Mouse (Mus musculus): ENCODE measurements around the gene Fam53b. TPM values are rescaled to one million over a fixed set of nuclear protein-coding genes. Genes with fewer than 3 reads are reported as not detected.
"Not testable (repeated sequence)": the region's sequence is repeated elsewhere in the genome, so short reads cannot be mapped to it uniquely, and the experiment has no call there.

Fam53b gene
- total RNA-seq, 2 experiments from 2014 or later = 42.3 to 54.8 TPM

- no peak for TF ChIP-seq CTCF (conservative IDR thresholded peaks at IDR 0.05)
- Histone ChIP-seq H3K27ac (no peak overlapping the region), H3K4me3 (no peak overlapping the region)
- no peak for DNase-seq (ENCODE audit: low spot score in 2 of 2)
These were observed 148.9 kb downstream of the Fam53b start for GRCm38 (mm10) chr7:132664815-132665214.

DNA sequence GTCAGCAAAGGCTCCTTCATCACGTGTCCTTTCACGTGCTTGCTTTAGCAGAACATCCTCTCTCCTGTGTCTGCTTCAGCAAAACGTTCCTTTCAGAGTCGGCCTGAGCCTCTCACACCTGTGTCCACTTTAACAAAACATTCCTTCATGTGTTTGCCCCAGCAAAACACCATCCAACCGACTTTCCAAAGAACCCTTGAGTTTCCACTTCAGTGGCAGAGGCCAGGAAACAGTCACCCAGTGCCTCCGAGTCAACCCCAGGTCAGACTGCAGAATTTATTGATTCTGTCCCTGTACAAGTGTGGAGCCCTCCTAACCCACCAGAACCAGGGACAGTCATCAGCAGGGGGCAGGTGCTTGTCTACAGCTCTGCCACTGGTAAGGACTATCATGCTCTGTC, 150.9 kb downstream of the Fam53b start:
- not testable (repeated sequence) for H3K27ac ChIP-seq; DNase-seq (ENCODE audit: low spot score in 2 of 2); H3K4me3 ChIP-seq

Other genes with a start within 250 kb of the Fam53b start
- 10 to 100 TPM; 91.2 to 95.6 TPM for gene Oat, start 237.5 kb downstream of the Fam53b start, total RNA-seq (2021)
- gene Nkx1-2, start 214.2 kb downstream of the Fam53b start, total RNA-seq (2021) = not detected
- 10 to 100 TPM; 22.9 to 25.3 TPM for gene Lhpp, start 203.2 kb downstream of the Fam53b start, total RNA-seq (2021)
- gene Eef1akmt2, start 38.8 kb upstream of the Fam53b start, total RNA-seq (2021) = 10 to 100 TPM; 35.8 to 38.6 TPM
- gene Abraxas2, start 45.3 kb upstream of the Fam53b start, total RNA-seq (2021) = 10 to 100 TPM; 28.8 to 30.3 TPM
- gene Zranb1, start 117.3 kb upstream of the Fam53b start, total RNA-seq (2021) = 10 to 100 TPM; 45.9 to 46.3 TPM